Mouse (Mus musculus): Measurements from ENCODE around the gene Cops7a.

DNA sequence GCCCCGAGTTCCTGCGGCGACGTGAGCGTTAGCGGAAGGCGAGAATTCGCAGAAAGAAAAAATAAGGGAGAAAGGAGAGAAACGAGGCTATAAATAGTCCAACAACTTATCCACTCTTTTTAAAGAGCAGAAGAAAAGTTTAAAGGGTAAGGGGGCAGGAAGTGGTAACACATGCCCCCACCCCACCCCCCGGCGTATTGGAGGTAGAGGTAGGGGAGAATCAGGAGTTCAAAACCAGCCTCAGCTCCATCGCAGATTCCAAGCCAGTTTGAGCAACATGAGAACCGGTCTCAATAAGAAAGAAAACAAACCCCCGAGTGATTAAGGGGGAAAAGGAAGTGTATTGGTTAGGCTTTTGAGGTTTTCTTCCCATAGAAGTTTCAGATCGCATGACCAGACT lies 409 bp upstream of the Cops7a start:
- TF ChIP-seq EP300 (IDR thresholded peaks at IDR 0.05; ENCODE audit: low read depth): no peak
- no peak for TF ChIP-seq CTCF (IDR thresholded peaks at IDR 0.05; ENCODE audit: low read depth)
